Mouse (Mus musculus) forebrain, postnatal 0 days (tissue): ENCODE measurements at regions not wholly inside any gene's neighbourhood (a gene's known extent, or its start where the extent isn't known, plus 50 kb on each side); places are given as distances from the start of the nearest gene placed in this dataset.

ENCODE experiments used
- ATAC-seq: fragments of 200-750 bp; cut with Nextera tagmentation; 2 replicates; pipeline ENCODE4 v1.8.0; 2017; ENCODE audit warnings: mild to moderate bottlenecking, moderate library complexity
- DNase-seq: peaks from one replicate; pipeline ENCODE4 v3.0.0-alpha.2; 2015
- H3K27ac ChIP-seq: fragments of 300-500 bp; sonication (generic); 2 replicates; pipeline ENCODE4 v1.5.1; 2014; ENCODE audit warnings: low read depth, mild to moderate bottlenecking, antibody characterized with exemption, low read length, moderate library complexity, mixed read lengths
- H3K27me3 ChIP-seq: fragments of 300-500 bp; sonication (generic); 2 replicates; pipeline ENCODE4 v1.6.1; 2014; ENCODE audit warnings: mild to moderate bottlenecking, low read length, mixed read lengths; ENCODE audit not compliant: insufficient read depth
- H3K36me3 ChIP-seq: fragments of 300-500 bp; sonication (generic); 2 replicates; pipeline ENCODE4 v1.6.1; 2014; ENCODE audit warnings: mild to moderate bottlenecking, moderate library complexity; ENCODE audit not compliant: insufficient read depth
- H3K4me1 ChIP-seq: fragments of 300-500 bp; sonication (generic); 2 replicates; pipeline ENCODE4 v1.6.1; 2014; ENCODE audit warnings: antibody characterized with exemption; ENCODE audit not compliant: insufficient read depth
- H3K4me2 ChIP-seq: fragments of 300-500 bp; sonication (generic); 2 replicates; pipeline ENCODE4 v1.6.1; 2014; ENCODE audit warnings: low read depth, mild to moderate bottlenecking, moderate library complexity
- H3K4me3 ChIP-seq: fragments of 300-500 bp; sonication (generic); 2 replicates; pipeline ENCODE4 v1.5.1; 2014; ENCODE audit warnings: low read depth, low read length, mixed read lengths
- H3K9ac ChIP-seq: fragments of 300-500 bp; sonication (generic); 2 replicates; pipeline ENCODE4 v1.6.1; 2014; ENCODE audit warnings: mild to moderate bottlenecking
- H3K9me3 ChIP-seq: fragments of 300-500 bp; sonication (generic); 2 replicates; pipeline ENCODE4 v1.6.1; 2016; ENCODE audit warnings: low read length
- CTCF ChIP-seq: sonication (generic); IDR thresholded peaks from 2 replicates; pipeline ENCODE4 v1.5.1; 2016; ENCODE audit warnings: antibody characterized with exemption, control low read depth, low read depth
- WGBS: fragments of 180-500 bp; shearing (Covaris S2); extraction: QIAGEN DNeasy Blood & Tissue Kit; methylation state at CpG from one replicate; pipeline ENCODE4 v1.1.7; 2014; 5-methylcytosine and 5-hydroxymethylcytosine counted together

DNA sequence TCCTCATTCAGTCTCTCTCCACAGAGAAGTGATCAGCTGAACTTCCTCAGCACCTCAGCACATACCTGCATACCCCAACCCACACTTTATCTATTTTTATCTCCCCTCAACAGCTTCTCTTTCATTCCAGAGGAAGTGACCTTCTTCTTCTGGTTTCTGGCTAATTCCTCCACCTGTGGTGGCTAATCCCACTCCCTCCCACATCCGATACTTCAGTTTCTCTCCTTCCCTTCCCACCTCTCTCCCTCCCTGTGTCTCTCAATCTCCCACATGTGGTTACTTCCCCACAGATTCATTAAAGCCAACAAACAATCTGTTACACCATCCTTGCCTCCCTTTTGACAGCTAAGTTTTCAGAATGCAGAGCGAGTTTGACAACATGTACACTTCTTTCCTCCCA, 109.7 kb upstream of the Ell2 start:
- 80% methylated on average over 2 of the region's 2 CpGs for WGBS
- no peaks in the 10 kb centered on the region for H3K27me3 ChIP-seq
- no peaks in the 10 kb centered on the region for H3K4me1 ChIP-seq
- no peak overlapping the region for H3K9ac ChIP-seq
- DNase-seq, result no peak
- no peak for TF ChIP-seq CTCF
- ATAC-seq, result no peak
- H3K36me3 ChIP-seq, result no peaks in the 10 kb centered on the region
- no peak overlapping the region for H3K27ac ChIP-seq
- no peaks in the 10 kb centered on the region for H3K9me3 ChIP-seq
- no peak overlapping the region for H3K4me3 ChIP-seq
- no peak overlapping the region for H3K4me2 ChIP-seq

DNA sequence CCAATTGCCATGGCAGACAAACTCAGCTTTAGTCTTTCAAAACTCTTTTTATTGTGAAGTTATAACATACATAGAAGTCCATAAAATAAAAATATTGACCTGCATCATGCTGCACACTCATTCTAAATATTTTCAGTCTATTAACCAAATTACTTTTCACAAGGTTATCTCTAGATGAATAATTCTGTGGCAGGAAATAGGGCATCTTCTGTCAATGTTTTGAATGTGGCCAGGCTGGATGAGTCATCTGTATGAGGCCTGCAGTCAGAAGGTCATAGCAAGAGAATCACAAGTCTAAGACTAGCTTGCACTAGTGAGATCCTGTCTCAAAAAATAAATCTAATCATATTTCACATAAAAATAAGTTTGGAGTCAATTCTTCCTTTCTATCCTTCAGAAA, 108.4 kb upstream of the Ell2 start:
- Histone ChIP-seq H3K36me3 (no peaks in the 10 kb centered on the region), H3K4me3 (no peak overlapping the region), H3K27ac (no peak overlapping the region), H3K9ac (no peak overlapping the region), H3K4me2 (no peak overlapping the region), H3K4me1 (no peaks in the 10 kb centered on the region), H3K9me3 (no peaks in the 10 kb centered on the region), H3K27me3 (no peaks in the 10 kb centered on the region)
- no peak for DNase-seq
- ATAC-seq, result no peak
- TF ChIP-seq CTCF, result no peak

DNA sequence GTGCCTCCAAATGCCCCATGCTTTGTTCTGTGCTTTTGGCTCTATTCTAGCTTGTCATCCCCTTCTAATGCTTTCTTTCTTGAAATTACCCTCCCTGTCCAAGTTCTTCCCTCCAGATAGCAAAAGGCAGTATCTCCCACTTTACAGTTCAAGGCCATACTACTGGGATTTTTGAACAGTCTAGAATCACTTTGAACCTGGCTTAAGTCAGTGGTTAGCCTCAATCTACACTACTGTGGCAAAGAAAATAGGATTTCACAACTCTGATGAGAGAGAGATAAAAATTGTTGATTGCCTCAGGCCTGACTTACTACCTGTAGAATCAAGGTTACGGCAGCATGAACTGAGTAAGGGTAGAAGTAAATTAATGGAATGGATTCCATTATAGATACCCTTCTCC, 107.9 kb upstream of the Ell2 start:
- WGBS, result 100% methylated on average over 1 of the region's 1 CpGs
- no peak for TF ChIP-seq CTCF
- no peak for ATAC-seq

DNA sequence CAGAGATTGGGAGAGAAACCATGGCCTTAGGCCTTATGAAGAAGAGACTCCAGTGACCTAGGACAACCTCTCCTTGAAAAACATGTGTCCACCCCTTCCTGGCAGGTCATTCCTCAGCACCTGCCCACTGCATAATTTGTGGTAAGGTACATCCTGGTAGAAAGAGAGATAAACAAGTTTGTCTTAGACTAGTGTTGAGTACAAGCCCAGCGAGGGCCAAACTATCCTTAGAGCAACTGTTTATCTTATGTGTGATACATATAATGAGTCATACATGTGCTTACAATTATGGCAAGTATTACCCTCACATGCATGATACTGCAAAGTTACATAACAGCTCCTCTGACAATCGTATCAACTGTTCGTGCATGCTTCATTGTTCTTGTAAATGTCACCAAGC, 83.3 kb upstream of the Ell2 start:
- Histone ChIP-seq H3K4me2 (no peak overlapping the region), H3K36me3 (no peaks in the 10 kb centered on the region), H3K27ac (no peak overlapping the region), H3K4me1 (no peaks in the 10 kb centered on the region), H3K9ac (no peak overlapping the region), H3K9me3 (no peaks in the 10 kb centered on the region), H3K4me3 (no peak overlapping the region), H3K27me3 (no peaks in the 10 kb centered on the region)
- no peak for ATAC-seq
- TF ChIP-seq CTCF, result no peak
- 79% methylated on average over 3 of the region's 3 CpGs for WGBS
- DNase-seq, result no peak

More for the DNA sequence above, 107.9 kb upstream of the Ell2 start:
- no peaks in the 10 kb centered on the region for H3K36me3 ChIP-seq
- H3K4me1 ChIP-seq, result no peaks in the 10 kb centered on the region
- DNase-seq, result no peak
- H3K4me2 ChIP-seq, result no peak overlapping the region
- no peak overlapping the region for H3K4me3 ChIP-seq
- H3K27me3 ChIP-seq, result no peaks in the 10 kb centered on the region
- no peaks in the 10 kb centered on the region for H3K9me3 ChIP-seq
- no peak overlapping the region for H3K27ac ChIP-seq
- H3K9ac ChIP-seq, result no peak overlapping the region

DNA sequence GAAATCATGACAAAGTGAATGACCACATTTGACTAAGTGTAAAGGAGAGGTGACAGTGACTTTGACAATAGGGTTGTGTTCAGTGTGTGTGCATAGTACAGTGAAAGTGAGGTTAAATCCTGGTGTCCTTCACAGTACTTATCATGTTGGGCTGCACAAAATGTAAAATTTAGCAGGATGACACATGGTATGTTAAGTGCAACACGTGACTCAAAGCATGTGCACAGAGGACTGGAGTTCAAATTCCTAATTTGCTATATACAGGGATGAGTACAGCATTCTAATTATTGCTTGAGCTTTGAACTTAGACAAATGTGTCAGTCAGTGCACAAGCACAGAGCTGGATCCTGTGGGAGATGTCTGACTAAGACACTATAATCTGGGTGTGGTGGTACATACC, 79.2 kb upstream of the Ell2 start:
- Histone ChIP-seq H3K9ac (no peak overlapping the region), H3K27ac (no peak overlapping the region), H3K4me1 (no peaks in the 10 kb centered on the region), H3K36me3 (no peaks in the 10 kb centered on the region), H3K4me3 (no peak overlapping the region), H3K27me3 (no peaks in the 10 kb centered on the region), H3K9me3 (no peaks in the 10 kb centered on the region), H3K4me2 (no peak overlapping the region)
- no peak for DNase-seq
- TF ChIP-seq CTCF, result no peak
- ATAC-seq, result no peak
- WGBS, result 88% methylated on average over 1 of the region's 1 CpGs

- Histone ChIP-seq H3K27ac (no peak overlapping the region), H3K4me2 (no peak overlapping the region), H3K36me3 (no peaks in the 10 kb centered on the region), H3K9ac (no peak overlapping the region), H3K9me3 (no peaks in the 10 kb centered on the region), H3K27me3 (no peaks in the 10 kb centered on the region), H3K4me3 (no peak overlapping the region), H3K4me1 (no peaks in the 10 kb centered on the region)
- ATAC-seq, result no peak
- TF ChIP-seq CTCF, result no peak
- no peak for DNase-seq
- WGBS, result 79% methylated on average over 1 of the region's 1 CpGs
These were observed 75.5 kb upstream of the Ell2 start for GRCm38 (mm10) chr13:75631048-75631447.

DNA sequence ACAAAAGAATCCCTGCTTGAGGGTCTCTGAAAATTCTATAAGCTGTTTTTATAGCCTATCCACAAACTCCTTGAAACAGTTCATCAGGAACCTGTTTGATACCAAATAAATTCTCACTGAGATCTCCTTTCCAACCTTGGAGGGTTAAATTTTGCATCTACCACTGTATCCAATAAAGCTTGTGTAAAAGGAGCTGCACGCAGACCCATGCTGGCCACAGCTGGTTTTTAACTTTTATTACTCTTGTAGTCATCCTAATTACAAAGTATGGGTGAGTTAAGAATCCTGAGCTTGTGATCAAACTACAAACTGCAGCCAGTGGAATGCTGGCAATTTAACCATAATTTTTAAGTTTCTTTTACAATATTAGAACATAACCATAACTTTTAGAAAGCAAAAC, 59.0 kb upstream of the Ell2 start:
- ATAC-seq, result no peak
- no peak for DNase-seq
- WGBS, result 59% methylated on average over 1 of the region's 1 CpGs
- no peak overlapping the region for H3K27ac ChIP-seq
- no peaks in the 10 kb centered on the region for H3K9me3 ChIP-seq
- no peak overlapping the region for H3K4me3 ChIP-seq
- TF ChIP-seq CTCF, result no peak
- H3K36me3 ChIP-seq, result no peaks in the 10 kb centered on the region
- no peaks in the 10 kb centered on the region for H3K27me3 ChIP-seq
- no peak overlapping the region for H3K9ac ChIP-seq
- no peak overlapping the region for H3K4me2 ChIP-seq
- H3K4me1 ChIP-seq, result no peaks in the 10 kb centered on the region

- H3K4me1 ChIP-seq, result no peaks in the 10 kb centered on the region
- ATAC-seq (no peak), DNase-seq (no peak)
- no peak overlapping the region for H3K4me3 ChIP-seq
- no peak overlapping the region for H3K4me2 ChIP-seq
- H3K36me3 ChIP-seq, result no peaks in the 10 kb centered on the region
- no peaks in the 10 kb centered on the region for H3K27me3 ChIP-seq
- TF ChIP-seq CTCF, result no peak
- H3K27ac ChIP-seq, result no peak overlapping the region
- no peaks in the 10 kb centered on the region for H3K9me3 ChIP-seq
- H3K9ac ChIP-seq, result no peak overlapping the region
- 86% methylated on average over 3 of the region's 3 CpGs for WGBS
These were observed 54.6 kb upstream of the Ell2 start for GRCm38 (mm10) chr13:75651941-75652340.
